Mouse (Mus musculus) heart, embryonic 14.5 days (tissue): ENCODE results near the gene Tpd52l1. TPM values are rescaled to one million over a fixed set of nuclear protein-coding genes. Genes with fewer than 3 reads are reported as not detected.
A peak's percentile ranks its signal among the peaks of the same experiment; 100 is the strongest.

Experiments
- ATAC-seq: fragments of 200-750 bp; cut with Nextera tagmentation; 2 replicates; pipeline ENCODE4 v1.8.0; 2017; ENCODE audit warnings: low read depth, moderate TSS enrichment; ENCODE audit not compliant: insufficient number of reproducible peaks, insufficient read depth, low FRiP score
- H3K27ac ChIP-seq, 2 experiments: fragments of 200-500 bp in 1 of 2; fragments of 300-500 bp in 1 of 2; sonication (generic) in 1 of 2; replicated peaks in 1 of 2; 2 replicates each; pipeline ENCODE4 v1.5.1; 2012 to 2014; ENCODE audit warnings: low read depth in 2 of 2, low read length in 2 of 2, control low read depth in 1 of 2, mild to moderate bottlenecking in 1 of 2, mixed read lengths in 1 of 2; ENCODE audit not compliant: control insufficient read depth in 1 of 2, insufficient read depth in 1 of 2
- H3K27me3 ChIP-seq: fragments of 300-500 bp; sonication (generic); 2 replicates; pipeline ENCODE4 v1.6.1; 2014; ENCODE audit warnings: mild to moderate bottlenecking, low read length, control low read depth; ENCODE audit not compliant: control insufficient read depth, insufficient read depth
- H3K36me3 ChIP-seq: fragments of 300-500 bp; sonication (generic); 2 replicates; pipeline ENCODE4 v1.6.1; 2014; ENCODE audit warnings: mild to moderate bottlenecking, control low read depth, low read length, mixed read lengths; ENCODE audit not compliant: control insufficient read depth, insufficient read depth
- H3K4me1 ChIP-seq, 2 experiments: fragments of 200-500 bp in 1 of 2; fragments of 300-500 bp in 1 of 2; sonication (generic) in 1 of 2; 2 replicates each; pipeline ENCODE4 v1.6.1; 2012 to 2014; ENCODE audit warnings: low read length in 2 of 2, control low read depth in 1 of 2, mixed read lengths in 1 of 2; ENCODE audit not compliant: control insufficient read depth in 2 of 2, insufficient read depth in 2 of 2
- H3K4me2 ChIP-seq: fragments of 300-500 bp; sonication (generic); 2 replicates; pipeline ENCODE4 v1.6.1; 2014; ENCODE audit warnings: mild to moderate bottlenecking, low read length
- H3K4me3 ChIP-seq, 2 experiments: fragments of 200-500 bp in 1 of 2; fragments of 300-500 bp in 1 of 2; sonication (generic) in 1 of 2; 2 replicates each; pipeline ENCODE4 v1.5.1; 2012 to 2014; ENCODE audit warnings: low read length in 2 of 2, mild to moderate bottlenecking in 2 of 2, control low read depth in 1 of 2, low read depth in 1 of 2, moderate library complexity in 1 of 2; ENCODE audit not compliant: control insufficient read depth in 1 of 2, insufficient read depth in 1 of 2
- H3K9ac ChIP-seq: fragments of 300-500 bp; sonication (generic); 2 replicates; pipeline ENCODE4 v1.6.1; 2014; ENCODE audit warnings: mild to moderate bottlenecking, low read length
- H3K9me3 ChIP-seq: fragments of 300-500 bp; sonication (generic); 2 replicates; pipeline ENCODE4 v1.6.1; 2016; ENCODE audit warnings: low read length, control low read depth; ENCODE audit not compliant: control insufficient read depth
- WGBS: fragments of 180-500 bp; shearing (Covaris S2); extraction: QIAGEN DNeasy Blood & Tissue Kit; methylation state at CpG from one replicate; pipeline ENCODE4 v1.1.7; 2014; 5-methylcytosine and 5-hydroxymethylcytosine counted together
- polyA plus RNA-seq: library from polyadenylated mRNA; unstranded; fragments of >200 nt; fragmentation: Nextera tagmentation; extraction: Ambion mirVana; gene quantifications from 2 replicates; pipeline ENCODE4 v1.2.1, GENCODE M21; 2014

The Tpd52l1 gene
- polyA plus RNA-seq, 1 experiment from 2014 or later: 18.9 TPM

DNA sequence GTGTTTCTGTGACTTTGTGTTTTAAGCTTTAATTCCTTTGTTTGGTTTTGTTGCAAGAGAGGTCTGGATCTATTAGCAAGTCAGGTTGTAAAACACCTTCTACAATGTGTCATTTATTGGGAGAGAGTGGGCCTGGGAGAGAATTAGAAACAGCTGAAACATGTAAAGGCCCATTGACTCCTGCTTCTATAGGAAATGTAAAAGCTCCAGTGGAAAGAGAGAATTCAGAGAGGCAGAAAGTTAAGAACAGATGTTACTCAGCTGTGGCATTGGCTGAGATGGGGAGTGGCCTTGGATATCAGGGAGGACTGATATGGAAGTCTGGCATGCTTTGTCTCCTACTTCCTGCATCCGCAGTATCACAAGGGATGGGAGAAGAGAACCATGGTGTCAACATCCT is 145.5 kb downstream of the Tpd52l1 start:
- Histone ChIP-seq H3K4me3 (no peak overlapping the region), H3K27me3 (no peaks in the 10 kb centered on the region), H3K4me2 (no peak overlapping the region), H3K9ac (no peak overlapping the region), H3K36me3 (no peaks in the 10 kb centered on the region), H3K4me1 (peaks cover 7 to 13% of the 10 kb centered on the region in 2 experiments), H3K9me3 (no peaks in the 10 kb centered on the region), H3K27ac (no peak overlapping the region)
- ATAC-seq: no peak
- WGBS: 36% methylated on average over 1 of the region's 1 CpGs

DNA sequence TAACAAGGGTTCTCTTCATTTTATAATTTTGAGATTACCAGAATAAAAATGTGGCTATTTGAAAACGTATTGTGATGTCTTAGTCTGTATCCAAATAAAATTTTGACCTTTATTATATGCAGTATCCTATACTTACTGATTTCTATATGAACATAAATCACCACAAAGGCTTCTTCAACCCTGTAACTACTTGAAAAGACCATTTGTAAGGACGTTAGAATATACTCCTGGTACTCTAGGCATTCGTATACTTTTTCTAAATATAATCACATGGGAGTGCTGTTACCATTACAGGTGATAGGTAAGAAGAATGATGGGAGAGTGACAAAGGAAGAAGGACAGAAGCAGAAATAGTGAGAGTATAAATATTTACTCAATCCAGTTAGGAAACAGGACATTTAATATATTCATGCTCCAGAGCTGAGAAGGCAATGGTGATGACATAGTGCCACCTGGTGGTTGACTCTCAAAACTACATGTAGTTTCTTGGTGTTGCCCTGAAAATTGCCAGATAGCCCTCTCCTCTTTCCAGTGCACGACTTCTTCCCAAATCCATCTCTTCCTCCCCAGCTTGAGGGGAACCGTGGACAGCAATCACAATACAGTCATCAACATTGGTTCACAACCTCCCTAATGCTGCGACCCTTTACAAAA is 146.7 kb downstream of the Tpd52l1 start:
- peaks cover 7 to 16% of the 10 kb centered on the region in 2 experiments for H3K4me1 ChIP-seq
- no peaks in the 10 kb centered on the region for H3K9me3 ChIP-seq
- H3K27me3 ChIP-seq: no peaks in the 10 kb centered on the region
- ATAC-seq: no peak
- H3K27ac ChIP-seq: peak overlapping the region in 1 of 2 experiments; percentile 30; a peak in 1 of 4 replicates
- no peak overlapping the region for H3K9ac ChIP-seq
- no peak overlapping the region for H3K4me3 ChIP-seq
- H3K4me2 ChIP-seq: no peak overlapping the region
- no peaks in the 10 kb centered on the region for H3K36me3 ChIP-seq
- 33% methylated on average over 6 of the region's 6 CpGs for WGBS

DNA sequence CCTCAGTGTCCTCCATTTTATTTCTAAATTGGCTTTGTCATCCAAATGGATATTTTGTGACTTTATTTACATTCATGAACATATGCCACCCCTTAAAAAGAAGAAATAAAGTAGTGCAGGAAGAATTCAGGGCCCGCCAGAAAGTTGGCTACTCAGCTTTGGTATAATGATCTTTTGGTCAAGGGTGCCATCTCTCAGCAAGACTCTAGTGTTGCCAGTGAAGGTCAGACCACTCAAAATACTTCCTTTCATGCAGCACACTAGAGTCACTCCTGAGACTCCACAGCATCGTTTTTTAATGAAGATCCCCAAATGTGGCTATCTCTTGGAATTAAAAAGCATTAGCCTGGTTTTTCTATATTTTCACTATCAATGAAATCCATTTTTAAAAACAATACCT is 147.5 kb downstream of the Tpd52l1 start:
- peaks cover 7 to 16% of the 10 kb centered on the region in 2 experiments for H3K4me1 ChIP-seq
- ATAC-seq: no peak

DNA sequence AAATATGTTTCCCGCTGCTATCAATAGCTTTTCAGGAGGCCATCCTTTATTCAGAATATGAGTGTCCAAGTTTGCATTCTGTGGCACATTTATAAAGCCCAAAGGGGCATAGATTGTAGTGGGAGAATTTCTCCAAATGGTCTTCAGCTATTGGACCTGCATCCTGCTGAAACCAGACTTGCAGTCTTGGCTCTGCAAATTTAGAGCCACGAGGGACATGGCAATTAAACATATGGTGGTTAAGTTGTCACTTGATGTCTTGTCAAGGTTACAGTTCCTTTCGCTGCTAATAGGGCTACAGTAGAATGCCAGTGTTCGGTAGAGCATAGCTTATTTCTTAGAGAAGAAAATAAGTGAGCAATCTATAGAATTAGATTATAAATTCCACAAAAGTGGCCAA is 148.7 kb downstream of the Tpd52l1 start:
- Histone ChIP-seq H3K27ac (no peak overlapping the region), H3K4me3 (no peak overlapping the region), H3K9me3 (no peaks in the 10 kb centered on the region), H3K36me3 (no peaks in the 10 kb centered on the region), H3K27me3 (no peaks in the 10 kb centered on the region), H3K4me1 (peaks cover 7 to 16% of the 10 kb centered on the region in 2 experiments), H3K9ac (no peak overlapping the region), H3K4me2 (no peak overlapping the region)
- 70% methylated on average over 4 of the region's 4 CpGs for WGBS
- ATAC-seq: no peak

More for the DNA sequence above, 147.5 kb downstream of the Tpd52l1 start:
- no peaks in the 10 kb centered on the region for H3K27me3 ChIP-seq
- H3K36me3 ChIP-seq: no peaks in the 10 kb centered on the region
- no peaks in the 10 kb centered on the region for H3K9me3 ChIP-seq
- no peak overlapping the region for H3K4me2 ChIP-seq
- H3K27ac ChIP-seq: 0 out of 4 replicates have a peak overlapping the region, but pooled peaks of 1 of the 2 experiments have one; percentile 30
- H3K4me3 ChIP-seq: no peak overlapping the region
- H3K9ac ChIP-seq: no peak overlapping the region
- 28% methylated on average over 2 of the region's 2 CpGs for WGBS

DNA sequence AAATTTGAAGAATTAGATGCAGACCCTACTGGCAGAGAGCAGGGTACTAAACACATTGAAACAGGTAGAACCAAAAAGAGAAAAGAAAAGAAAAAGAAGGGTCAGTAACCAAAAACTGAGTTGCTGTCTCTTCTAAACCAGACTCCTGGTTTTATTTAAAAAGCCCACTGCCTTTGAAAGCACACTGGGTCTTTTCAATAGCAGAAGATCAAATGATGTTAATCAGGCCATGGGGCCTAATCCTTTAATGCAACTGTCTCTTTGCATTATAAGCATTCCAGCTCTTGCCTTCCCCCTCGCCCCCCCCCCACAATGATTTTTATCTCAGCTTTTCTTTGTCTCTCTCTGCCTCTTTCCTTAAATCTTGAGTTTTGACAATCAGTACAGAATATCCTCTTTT is 149.3 kb downstream of the Tpd52l1 start:
- Histone ChIP-seq H3K4me2 (no peak overlapping the region), H3K4me1 (peaks cover 7 to 16% of the 10 kb centered on the region in 2 experiments), H3K27me3 (no peaks in the 10 kb centered on the region), H3K4me3 (no peak overlapping the region), H3K36me3 (no peaks in the 10 kb centered on the region), H3K9ac (no peak overlapping the region), H3K27ac (no peak overlapping the region), H3K9me3 (no peaks in the 10 kb centered on the region)
- ATAC-seq: no peak
- 73% methylated on average over 1 of the region's 1 CpGs for WGBS

DNA sequence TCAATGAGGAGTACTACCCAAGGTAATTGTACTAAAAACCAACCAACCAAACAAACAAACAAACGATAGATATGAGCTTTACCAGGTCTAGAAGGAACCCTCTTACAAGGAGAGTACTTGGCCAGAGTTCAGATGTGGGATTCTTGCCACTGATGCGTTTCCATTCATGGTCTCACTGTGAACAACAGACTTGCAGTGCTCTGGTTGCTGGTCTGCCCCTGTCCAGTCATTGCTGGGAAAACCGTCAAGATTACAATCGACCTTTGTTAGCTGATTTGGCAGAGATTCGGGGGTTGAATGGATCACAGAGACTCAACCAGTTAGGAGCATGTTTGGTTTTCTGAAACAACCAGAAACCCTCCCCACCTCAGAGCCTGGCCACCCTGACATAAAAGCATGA is 150.1 kb downstream of the Tpd52l1 start:
- Histone ChIP-seq H3K4me2 (no peak overlapping the region), H3K9me3 (no peaks in the 10 kb centered on the region), H3K27ac (peak overlapping the region in 1 of 2 experiments; percentile 56; a peak in 2 of 4 replicates), H3K4me1 (peaks cover 7 to 16% of the 10 kb centered on the region in 2 experiments), H3K9ac (no peak overlapping the region), H3K27me3 (no peaks in the 10 kb centered on the region), H3K4me3 (no peak overlapping the region), H3K36me3 (no peaks in the 10 kb centered on the region)
- WGBS: 57% methylated on average over 5 of the region's 5 CpGs
- ATAC-seq: no peak

DNA sequence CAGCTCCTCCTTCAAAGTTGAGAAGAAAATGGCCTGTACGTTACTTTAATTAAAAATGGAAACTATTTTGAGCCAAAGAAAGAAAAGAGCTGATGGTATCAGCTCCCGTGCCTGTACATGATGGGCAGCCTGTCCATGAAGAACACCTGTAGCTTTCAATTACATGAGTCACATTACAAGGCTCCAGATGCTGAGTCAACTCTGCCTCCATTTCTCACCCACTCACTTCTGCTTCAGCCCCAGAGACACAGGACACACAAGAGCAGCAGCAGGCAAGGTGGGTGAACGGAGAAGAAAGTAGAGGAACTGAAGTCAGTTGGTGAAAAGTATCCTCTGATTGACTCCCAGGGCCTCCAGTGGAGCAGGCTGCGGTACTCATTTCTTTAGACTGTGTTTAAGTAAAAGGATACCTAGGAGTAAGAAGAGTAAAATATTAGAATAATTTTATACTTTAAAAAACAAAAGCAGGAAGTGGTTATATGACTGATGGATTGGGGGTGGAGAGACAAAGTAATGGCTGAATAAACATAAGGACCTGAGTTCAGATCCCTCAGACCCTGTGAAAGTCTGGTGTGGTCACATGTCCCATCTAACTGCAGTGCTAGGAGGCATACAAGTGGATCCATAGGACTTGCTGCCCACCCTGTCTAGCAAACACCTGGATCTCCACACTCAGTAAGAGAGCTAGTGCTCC is 156.9 kb downstream of the Tpd52l1 start:
- H3K27me3 ChIP-seq: no peaks in the 10 kb centered on the region
- H3K4me1 ChIP-seq: no peaks in the 10 kb centered on the region
- no peaks in the 10 kb centered on the region for H3K9me3 ChIP-seq
- no peak overlapping the region for H3K4me3 ChIP-seq
- H3K4me2 ChIP-seq: no peak overlapping the region
- no peaks in the 10 kb centered on the region for H3K36me3 ChIP-seq
- no peak overlapping the region for H3K27ac ChIP-seq
- H3K9ac ChIP-seq: no peak overlapping the region
- ATAC-seq: no peak
- 89% methylated on average over 4 of the region's 4 CpGs for WGBS
